ENCODE assay signal across 15 mouse cellular contexts in the genomic region with DNA sequence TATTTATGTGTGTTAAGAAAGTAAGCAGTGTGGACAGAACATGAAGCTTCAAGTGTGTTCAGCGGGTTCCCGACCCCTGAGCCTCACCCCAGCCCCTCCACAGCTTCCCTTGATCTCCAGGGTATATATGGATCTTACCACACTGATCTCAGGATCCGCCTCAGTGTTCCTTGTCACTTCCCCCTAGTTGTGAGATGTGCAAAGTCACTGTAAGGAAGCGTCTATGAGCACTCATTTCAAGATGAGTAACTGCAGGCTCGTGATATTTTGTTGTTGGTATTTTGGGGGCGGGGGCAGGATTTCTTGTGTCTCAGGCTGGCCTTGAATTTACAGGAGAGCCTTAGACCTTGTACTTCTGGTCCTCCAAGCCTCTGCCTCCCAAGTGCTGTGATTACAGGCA.
"Had no signal": no experiment of that assay in that cellular context is flagged by ENCODE, and none has a peak within 500 bp of the region (broad histone marks: within the 10 kb centered on the region; RNA-seq: fewer than 3 reads in every experiment).

No protein-coding gene starts in this region.

- H3K4me2 ChIP-seq: liver, embryonic 12.5 days; lung, embryonic 15.5 days; neural tube, embryonic 13.5 days had no signal

- H3K9ac ChIP-seq: liver, embryonic 12.5 days; lung, embryonic 15.5 days; neural tube, embryonic 13.5 days had no signal

- H3K4me1 ChIP-seq: lung, embryonic 15.5 days; midbrain, embryonic 10.5 days; neural tube, embryonic 13.5 days had no signal

- ATAC-seq: liver, embryonic 12.5 days had no signal

- H3K9me3 ChIP-seq: liver, embryonic 12.5 days; lung, embryonic 15.5 days; midbrain, embryonic 10.5 days; neural tube, embryonic 13.5 days had no signal

- H3K4me3 ChIP-seq: layer of hippocampus, adult 2 months; liver, embryonic 12.5 days; lung, embryonic 15.5 days; midbrain, embryonic 10.5 days; neural tube, embryonic 13.5 days had no signal

- H3K27me3 ChIP-seq: liver, embryonic 12.5 days; lung, embryonic 15.5 days; neural tube, embryonic 13.5 days had no signal

- H3K27ac ChIP-seq: layer of hippocampus, adult 2 months; liver, embryonic 12.5 days; lung, embryonic 15.5 days; midbrain, embryonic 10.5 days; neural tube, embryonic 13.5 days; stomach, postnatal 0 days had no signal

- DNase-seq: kidney, adult 11 months; kidney, adult 9 months; kidney, postnatal 10 days; kidney, postnatal 4 days; left cerebral cortex, postnatal 4 days; midbrain, embryonic 14.5 days; right cerebral cortex, adult 18-20 months; right cerebral cortex, postnatal 25 days; thymus, postnatal 14 days had no signal
